In genomic region chr3:105785865-105786264, GRCm38 (mm10) we compare ENCODE assay signal across 21 mouse cellular contexts. TPM values are rescaled to one million over a fixed set of nuclear protein-coding genes. Genes with fewer than 3 reads are reported as not detected.
A peak's percentile ranks its signal among the peaks of the same experiment; 100 is the strongest.
DNase-seq lines count a peak whose midpoint lies in the region; ATAC-seq and TF ChIP-seq lines count a peak whose summit lies in the region.
"Had no signal": no experiment of that assay in that cellular context is flagged by ENCODE, and none has a peak within 500 bp of the region (broad histone marks: within the 10 kb centered on the region; RNA-seq: fewer than 3 reads in every experiment).

No protein-coding gene starts in this region.

- no peaks in the 10 kb centered on the region for H3K27me3 ChIP-seq in CH12.LX (replicated peaks)
- H3K27me3 ChIP-seq: forebrain, embryonic 12.5 days; heart, embryonic 12.5 days; liver, embryonic 15.5 days had no signal

- in situ Hi-C loops in CH12.LX (cut with MboI; ENCODE audit: low pct_ligation_motif_present, low pct_unique_long_range_greater_than_20kb, low sequenced_read_pairs): no loop called here

- TF ChIP-seq CTCF in layer of hippocampus, adult 2 months (conservative IDR thresholded peaks at IDR 0.05): peak; percentile 49
- TF ChIP-seq CTCF in CH12.LX (conservative IDR thresholded peaks at IDR 0.05 in 1 of 2, IDR thresholded peaks at IDR 0.05 in 1 of 2; ENCODE audit: low read depth in 2 of 2, low read length in 2 of 2): peak in 1 of 2 experiments; percentile 34; a peak in 2 of 4 replicates

- ATAC-seq in granulocyte monocyte progenitor cell, adult 5-6 weeks (replicated peaks; ENCODE audit: poor library complexity, severe bottlenecking): no peak
- ATAC-seq: hindbrain, postnatal 0 days had no signal

- no peak overlapping the region for H3K27ac ChIP-seq in layer of hippocampus, adult 2 months
- no peak overlapping the region for H3K27ac ChIP-seq in CH12.LX (ENCODE audit: insufficient read depth, low read depth)
- H3K27ac ChIP-seq: forebrain, embryonic 12.5 days; hindbrain, postnatal 0 days; kidney, postnatal 0 days; liver, embryonic 15.5 days had no signal

- dilution Hi-C loops in CH12.LX (cut with MboI; ENCODE audit: extremely low pct_ligation_motif_present, extremely low pct_unique_long_range_greater_than_20kb, low sequenced_read_pairs): no loop called here

- TF ChIP-seq RAD21 in CH12.LX (IDR thresholded peaks at IDR 0.05; ENCODE audit: low read depth, low read length): peak; percentile 30

- no peak for TF ChIP-seq EP300 in CH12.LX (IDR thresholded peaks at IDR 0.05; ENCODE audit: low read length)

- no peak overlapping the region for H3K9ac ChIP-seq in CH12.LX (ENCODE audit: insufficient read depth, low read depth)
- H3K9ac ChIP-seq: forebrain, embryonic 12.5 days; heart, embryonic 12.5 days; liver, embryonic 15.5 days had no signal

- no peak for TF ChIP-seq POLR2A in CH12.LX (IDR thresholded peaks at IDR 0.05; ENCODE audit: low read depth, low read length)

- DNase-seq in layer of hippocampus, adult 2 months (ENCODE audit: low spot score in 2 of 2): no peak
- DNase-seq in layer of hippocampus, adult 18-20 months (ENCODE audit: low spot score in 2 of 2): no peak
- DNase-seq in 3T3-L1 (ENCODE audit: low read depth, low spot score): peak; percentile 23
- DNase-seq in CH12.LX (ENCODE audit: extremely low read depth): no peak
- DNase-seq in induced T-regulatory cell, adult 2 months (ENCODE audit: low read depth): peak; percentile 60
- no peak for DNase-seq in urinary bladder, postnatal 4 days (ENCODE audit: low spot score in 2 of 2)
- DNase-seq: adrenal gland, adult 2 months; B cell, adult 2 months; cerebellum, adult 11 months; cerebellum, adult 9-11 months; heart, postnatal 14 days; kidney, adult 18-20 months; layer of hippocampus, postnatal 36 days; lung, postnatal 10 days had no signal

- H3K4me1 ChIP-seq in CH12.LX (ENCODE audit: control insufficient read depth in 1 of 2, insufficient read depth in 2 of 2): peaks cover 4 to 40% of the 10 kb centered on the region in 2 experiments; a peak in 3 of 4 replicates

- H3K4me2 ChIP-seq in CH12.LX (ENCODE audit: insufficient read depth, low read depth, poor library complexity, severe bottlenecking): no peak overlapping the region
- H3K4me2 ChIP-seq: forebrain, embryonic 12.5 days; heart, embryonic 12.5 days; liver, embryonic 15.5 days; midbrain, embryonic 11.5 days had no signal

- peaks cover 20% of the 10 kb centered on the region for H3K9me3 ChIP-seq in CH12.LX (replicated peaks; ENCODE audit: low read length)
- H3K9me3 ChIP-seq: forebrain, embryonic 12.5 days; liver, embryonic 15.5 days had no signal

- no peak overlapping the region for H3K4me3 ChIP-seq in layer of hippocampus, adult 2 months
- H3K4me3 ChIP-seq in CH12.LX (replicated peaks in 1 of 3; ENCODE audit: low read depth in 2 of 3, low read length in 2 of 3, poor library complexity in 1 of 3): no peak overlapping the region
- H3K4me3 ChIP-seq: forebrain, embryonic 12.5 days; heart, embryonic 12.5 days; liver, embryonic 15.5 days had no signal

- peaks cover 78% of the 10 kb centered on the region for H3K79me2 ChIP-seq in CH12.LX (replicated peaks; ENCODE audit: control insufficient read depth, extremely low read depth, insufficient read depth, poor library complexity, severe bottlenecking)

- H3K36me3 ChIP-seq in CH12.LX (replicated peaks in 1 of 2; ENCODE audit: control insufficient read depth in 1 of 2, insufficient read depth in 1 of 2, low read length in 1 of 2): peaks cover 23 to 52% of the 10 kb centered on the region in 2 experiments

TF ChIP-seq in CH12.LX, 34 proteins besides CTCF, POLR2A, EP300 and RAD21:
- TF ChIP-seq SMC3 (IDR thresholded peaks at IDR 0.05; ENCODE audit: low read depth, low read length): peak; percentile 6; the same call in 1 of the 2 replicates
- no peak for TF ChIP-seq UBTF (IDR thresholded peaks at IDR 0.05; ENCODE audit: low read depth, low read length)
- no peak for TF ChIP-seq HCFC1 (IDR thresholded peaks at IDR 0.05; ENCODE audit: low read depth, low read length)
- no peak for TF ChIP-seq E2F4 (IDR thresholded peaks at IDR 0.05; ENCODE audit: insufficient replicate concordance, low read depth, low read length)
- no peak for TF ChIP-seq TCF12 (IDR thresholded peaks at IDR 0.05; ENCODE audit: low read depth, low read length)
- no peak for TF ChIP-seq MAZ (IDR thresholded peaks at IDR 0.05; ENCODE audit: low read depth, low read length)
- no peak for TF ChIP-seq JUND (conservative IDR thresholded peaks at IDR 0.05; ENCODE audit: low read depth, low read length)
- no peak for TF ChIP-seq ZKSCAN1 (IDR thresholded peaks at IDR 0.05; ENCODE audit: borderline replicate concordance, low read depth, low read length)

RNA-seq across cellular contexts. Expression of gene Rap1a, which starts 15.3 kb away (rescaled TPM):
- 100 to 1,000 TPM in 1 of 2 experiments, 10 to 100 TPM in 1; 94.6 to 101 TPM for total RNA-seq in layer of hippocampus, adult 2 months (2021)
- total RNA-seq in layer of hippocampus, adult 18-20 months (2021): 10 to 100 TPM; 80.5 to 96.2 TPM
- total RNA-seq in CH12.LX (2012; rRNA removed) (63.3 and 116 TPM in 2 replicates), CH12.LX (2014; rRNA removed) (209 and 234 TPM in 2 replicates)
- polyA plus RNA-seq in CH12.LX (2012; ENCODE audit: insufficient read length, low read depth): 222 and 250 TPM in 2 replicates
- total RNA-seq in granulocyte monocyte progenitor cell, adult 5-6 weeks (2014; fragmentation: Nextera tagmentation): 93.1 and 98.0 TPM in 2 replicates
- 138 and 144 TPM in 2 replicates for total RNA-seq in granulocyte monocyte progenitor cell, adult 5-6 weeks (2017)

Comparison
In these comparisons a context has a peak if more than half of its experiments do, and no peak if none do; other contexts are left out.
1. DNase-seq: peak in 3T3-L1 (single experiment) and induced T-regulatory cell, adult 2 months (single experiment); none in layer of hippocampus, adult 2 months (0 of 2), layer of hippocampus, adult 18-20 months (0 of 2), CH12.LX (single experiment) and urinary bladder, postnatal 4 days (0 of 2).